Mouse (Mus musculus): ENCODE measurements around the gene Cobl.

Cobl gene

DNA sequence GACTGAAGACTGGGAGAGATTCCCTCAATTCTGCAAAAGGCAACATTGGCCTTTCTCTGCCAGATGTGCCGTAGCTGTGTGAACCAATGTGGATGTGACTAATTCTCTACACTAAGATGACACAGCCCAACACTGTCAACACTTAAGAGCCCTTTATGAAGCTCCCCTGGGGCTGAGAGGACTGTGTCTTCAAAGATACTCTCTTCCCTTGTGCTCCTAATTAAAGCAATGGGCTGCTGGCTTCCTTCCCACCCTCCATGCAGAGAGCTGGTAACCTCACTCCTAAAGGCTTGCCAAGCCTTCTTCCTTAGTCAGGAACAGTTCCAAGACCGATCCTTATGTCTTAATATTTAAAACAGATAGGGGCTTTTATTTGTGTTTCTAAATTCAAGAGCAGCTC lies 79.9 kb downstream of the Cobl start:
- DNase-seq (ENCODE audit: low read depth, low spot score), result no peak

DNA sequence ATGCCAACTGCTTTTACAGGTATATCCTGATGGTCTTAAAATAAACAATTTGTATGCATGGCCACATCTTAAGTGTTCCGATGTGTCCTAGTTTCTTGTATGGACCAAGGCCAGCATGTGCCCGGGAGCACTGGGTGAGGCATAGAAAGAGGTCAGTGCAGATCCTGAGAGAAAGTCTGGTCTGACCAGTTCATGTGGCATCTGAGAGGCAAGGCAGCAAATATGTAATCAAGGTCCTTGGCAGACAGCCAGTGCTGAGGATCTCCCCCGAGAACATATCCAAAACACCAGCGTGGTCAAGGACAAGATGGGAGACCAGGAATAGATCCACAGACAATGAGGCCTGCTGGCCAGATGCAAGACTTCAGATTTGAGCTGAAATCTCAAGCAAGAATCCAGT lies 81.8 kb downstream of the Cobl start:
- DNase-seq (ENCODE audit: low read depth, low spot score), result no peak

DNA sequence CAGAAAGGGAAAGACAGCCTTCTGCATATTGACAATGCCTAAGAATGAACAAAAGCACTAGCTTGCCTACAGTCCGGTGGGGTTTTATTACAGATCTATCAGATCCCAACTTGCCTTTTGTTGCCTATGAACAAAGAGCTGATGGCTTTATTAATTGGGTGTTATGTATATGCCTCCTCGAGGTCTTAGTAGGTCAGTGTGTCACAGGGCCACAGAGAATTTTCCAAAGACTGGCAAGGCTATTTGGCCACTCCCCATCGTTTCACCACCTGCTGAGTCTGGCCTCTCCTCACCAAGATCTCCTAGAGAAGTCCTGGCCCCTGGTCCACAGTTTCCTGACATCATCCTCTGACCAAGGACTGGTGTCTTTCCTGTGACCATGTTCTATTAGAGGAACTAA lies 83.7 kb downstream of the Cobl start:
- no peak for DNase-seq (ENCODE audit: low read depth, low spot score)

DNA sequence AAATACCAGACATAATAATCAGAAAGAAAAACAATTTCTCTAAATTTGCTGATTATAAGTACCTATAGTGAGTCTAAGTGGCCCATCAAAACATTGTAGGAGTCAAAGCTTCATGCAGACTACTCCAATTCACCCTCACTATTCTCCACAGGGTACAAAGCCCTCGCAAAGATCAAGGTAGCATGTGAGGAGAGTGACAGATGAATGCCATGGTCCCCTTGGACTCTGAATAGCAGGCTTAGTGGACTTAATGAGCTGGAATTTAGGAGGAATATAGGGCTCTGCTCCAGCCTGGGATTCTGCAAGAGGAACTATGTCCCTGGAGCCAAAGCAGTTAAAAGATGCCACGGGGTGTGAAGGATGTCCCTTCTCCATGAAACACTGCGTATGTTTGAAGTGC lies 88.1 kb downstream of the Cobl start:
- no peak for DNase-seq (ENCODE audit: low read depth, low spot score)

DNA sequence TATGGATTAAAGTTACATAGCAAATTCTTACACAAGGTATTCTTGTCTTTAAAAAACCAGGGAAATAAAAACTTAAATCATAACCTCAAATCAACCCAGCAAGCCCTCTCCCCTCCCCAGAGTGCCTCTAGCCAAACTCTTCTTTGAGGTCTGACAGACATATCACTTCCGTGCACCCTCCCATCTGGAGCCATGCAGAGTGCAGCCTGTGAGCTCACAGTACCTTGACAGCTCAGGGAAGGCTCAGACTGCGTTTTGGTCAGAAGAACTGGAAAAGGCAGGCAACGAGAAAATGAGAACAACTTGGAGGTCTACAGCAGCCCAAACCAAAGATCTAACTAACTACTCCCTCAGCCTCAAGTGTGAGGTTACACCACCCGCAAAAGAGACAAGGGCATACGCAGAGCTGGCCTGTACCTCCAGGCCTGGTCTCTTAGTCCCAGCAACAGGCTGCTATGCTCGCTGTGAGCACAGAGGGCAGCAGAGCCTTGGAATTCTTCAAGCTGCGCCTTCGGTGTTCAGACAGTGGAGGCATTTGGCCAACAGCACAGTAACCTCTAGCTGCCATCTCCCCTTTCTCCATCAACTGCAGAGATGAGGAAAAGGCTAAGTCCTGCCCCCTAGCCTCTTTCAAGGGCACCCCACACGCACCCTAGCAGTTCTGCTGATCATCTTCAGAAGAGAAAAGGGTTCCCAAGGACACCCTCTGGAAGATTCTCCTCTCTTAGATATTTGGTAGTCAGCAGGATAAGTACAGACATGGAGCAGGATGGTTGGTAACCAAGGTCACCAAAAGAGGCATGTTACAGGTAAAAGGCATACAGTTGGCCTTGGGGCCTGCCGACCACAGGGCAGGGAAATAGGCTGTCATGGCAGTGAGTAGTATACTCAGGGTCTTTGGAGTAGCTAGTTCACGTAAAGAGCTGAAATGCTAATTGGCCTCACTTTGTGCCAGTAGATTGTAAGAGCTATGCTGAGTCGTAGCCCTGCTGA lies 91.4 kb downstream of the Cobl start:
- no peak for DNase-seq (ENCODE audit: low read depth, low spot score)

DNA sequence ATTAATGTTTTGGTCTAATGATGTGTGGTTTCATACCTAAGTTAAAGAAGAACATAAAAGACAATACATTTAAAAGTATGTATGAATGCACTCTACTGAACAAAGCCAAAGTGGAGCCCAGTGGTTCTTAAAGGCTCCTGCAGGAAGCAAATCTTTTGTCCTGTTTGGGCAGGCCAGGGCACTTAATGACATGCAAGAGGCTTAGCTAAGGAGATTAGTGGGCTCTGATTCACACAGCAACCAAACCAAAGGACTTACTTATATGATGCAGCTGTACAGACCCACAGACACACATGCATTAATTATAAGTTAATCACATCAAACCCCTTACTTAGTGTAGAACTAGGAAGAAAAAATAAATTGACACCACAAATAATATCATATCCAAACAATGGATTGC lies 93.8 kb downstream of the Cobl start:
- no peak for DNase-seq (ENCODE audit: low read depth, low spot score)

DNA sequence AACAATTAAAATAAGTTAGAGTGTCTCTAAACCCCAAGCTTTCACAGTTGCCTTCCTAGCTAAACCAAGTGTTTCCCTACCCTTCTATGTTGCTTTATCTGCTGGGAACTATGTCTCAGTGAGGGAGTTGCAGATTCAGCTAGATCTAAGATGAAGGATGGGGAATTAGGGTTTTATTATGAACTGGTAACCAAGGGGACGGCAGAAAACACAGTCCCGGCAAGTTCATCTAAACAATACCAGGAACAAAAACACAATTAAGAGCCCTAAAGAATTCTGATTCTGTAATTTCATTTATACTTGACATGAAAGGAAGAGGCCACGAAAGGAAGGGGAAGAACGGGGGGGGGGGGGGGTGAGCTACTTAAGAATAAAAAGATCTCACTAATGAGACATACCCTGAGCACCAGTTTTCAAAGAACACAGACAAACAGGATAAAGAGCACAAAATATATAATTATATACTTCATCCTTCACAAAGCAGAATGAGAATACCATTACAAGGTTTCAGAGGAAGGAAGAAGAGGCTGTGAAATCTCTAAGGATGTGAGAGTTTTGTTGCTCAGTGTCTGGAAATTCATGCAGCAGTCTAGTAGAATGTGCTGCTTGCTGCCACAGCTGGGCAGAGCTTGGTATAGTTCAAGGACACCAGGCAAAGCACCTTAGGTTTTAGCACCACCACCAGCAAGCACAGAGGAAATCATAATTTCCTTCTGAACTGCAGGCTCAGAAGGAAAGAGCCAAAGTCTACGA lies 97.2 kb downstream of the Cobl start:
- no peak for DNase-seq (ENCODE audit: low read depth, low spot score)

DNA sequence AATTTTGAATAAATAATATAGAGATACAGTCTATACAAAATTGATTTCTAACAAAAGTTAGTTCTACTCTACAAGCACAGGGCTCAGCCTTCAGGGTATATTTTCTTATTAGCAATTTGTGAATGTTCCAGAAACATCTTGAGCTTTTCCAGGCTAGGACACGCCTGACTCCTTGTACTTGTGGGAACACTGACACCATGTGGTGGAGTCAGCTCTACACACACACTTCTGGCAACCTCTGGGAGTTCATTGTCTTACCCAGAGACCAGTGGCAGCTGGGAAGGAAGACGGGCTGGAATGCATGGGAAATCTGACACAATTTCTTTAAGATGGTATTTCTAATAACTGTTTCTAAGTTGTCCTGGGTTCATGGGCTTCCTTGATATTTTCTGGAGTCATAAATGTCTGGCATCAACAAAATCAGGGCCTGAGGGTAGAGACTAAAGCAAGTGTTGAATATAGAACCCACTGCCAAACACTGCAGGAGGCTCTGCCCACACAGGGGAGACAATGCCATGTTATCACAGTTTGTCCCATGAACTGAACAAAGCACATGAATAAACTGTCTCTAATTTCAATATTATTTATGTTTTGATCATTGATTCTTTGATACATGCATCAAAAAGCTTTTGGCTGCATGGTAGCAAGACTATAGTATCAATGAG lies 105.3 kb downstream of the Cobl start:
- no peak for DNase-seq (ENCODE audit: low read depth, low spot score)

DNA sequence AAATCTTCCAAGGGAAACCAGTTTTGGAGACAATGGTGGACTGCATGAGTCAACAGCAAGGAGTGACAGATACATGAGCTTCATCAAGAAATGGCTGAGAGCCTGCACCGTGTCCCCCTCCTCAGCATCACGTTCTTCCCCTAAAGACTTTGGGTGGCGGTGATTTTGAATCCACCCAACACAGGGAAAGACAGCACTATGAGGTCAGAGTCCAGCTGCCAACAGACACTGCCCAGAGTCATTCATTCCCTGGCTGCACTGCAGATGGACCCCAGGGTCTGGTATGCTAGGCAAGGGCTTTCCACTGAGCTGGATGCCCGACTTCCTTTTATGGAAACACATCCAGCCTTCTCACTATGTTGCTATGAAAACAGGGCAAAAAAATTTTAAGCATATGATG lies 106.2 kb downstream of the Cobl start:
- DNase-seq (ENCODE audit: low read depth, low spot score), result no peak

DNA sequence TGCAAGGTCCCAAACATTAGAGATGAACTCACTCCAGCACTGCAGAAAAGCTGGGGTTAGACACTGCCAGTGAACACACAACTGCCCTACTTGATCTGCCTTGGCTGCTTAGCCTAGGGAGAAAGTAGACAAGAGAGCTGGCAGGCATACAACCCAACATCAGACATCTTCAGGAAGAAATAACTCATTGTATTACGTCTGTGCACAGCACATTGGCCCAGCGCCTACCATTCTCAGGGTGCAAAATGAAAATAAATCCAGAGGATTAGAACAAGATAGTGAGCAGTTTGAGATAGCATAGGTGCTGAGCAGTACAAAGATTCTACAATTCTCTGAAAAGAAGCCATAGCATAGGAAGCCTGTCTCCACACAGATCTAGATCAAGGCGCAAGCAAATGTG lies 109.1 kb downstream of the Cobl start:
- no peak for DNase-seq (ENCODE audit: low read depth, low spot score)

DNA sequence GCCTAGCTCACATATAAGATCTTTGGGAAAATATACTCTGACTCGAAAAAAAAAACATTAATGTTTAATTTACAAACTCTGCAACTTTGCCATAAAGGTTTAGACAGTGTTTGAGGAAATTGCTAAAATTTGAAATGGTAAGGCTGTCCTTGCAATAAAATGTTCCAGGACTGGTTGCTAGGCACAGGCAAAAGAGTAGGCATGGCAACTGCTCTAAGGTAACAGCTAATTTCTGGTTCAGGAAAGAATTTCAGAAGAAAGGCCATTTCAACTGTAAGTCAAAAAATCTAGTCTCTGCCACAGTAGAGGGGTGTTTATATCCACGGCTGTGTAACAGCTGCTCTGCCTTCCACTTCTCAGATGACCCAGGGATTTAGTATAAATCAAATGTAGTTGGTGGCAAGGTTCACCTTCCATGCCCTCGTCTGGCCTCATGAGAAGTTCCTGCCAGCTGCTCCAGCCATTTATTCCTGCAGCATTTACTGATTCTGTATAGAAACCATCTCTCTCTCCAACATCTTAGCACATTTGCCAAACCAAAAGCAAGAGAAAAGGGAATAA lies 113.7 kb downstream of the Cobl start:
- no peak for DNase-seq (ENCODE audit: low read depth, low spot score)

DNA sequence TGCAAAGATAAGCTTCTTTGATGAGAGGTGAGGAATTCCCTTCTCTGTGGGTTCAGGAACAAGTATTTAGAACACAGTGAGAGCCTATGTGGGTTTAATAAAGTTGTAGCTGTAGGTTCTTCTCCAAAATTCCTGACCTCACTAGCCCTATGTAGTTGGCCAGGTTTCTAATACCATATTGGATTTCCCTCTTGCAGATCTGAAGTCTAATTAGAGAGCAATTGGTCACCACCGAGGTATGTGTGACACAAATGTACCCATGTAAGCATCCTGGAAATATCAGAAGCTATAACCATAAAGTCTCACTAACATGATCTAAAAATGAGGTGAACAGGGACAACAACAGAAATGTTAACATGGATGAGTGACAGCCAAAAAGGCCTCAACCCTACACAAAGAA lies 114.7 kb downstream of the Cobl start:
- no peak for DNase-seq (ENCODE audit: low read depth, low spot score)

DNA sequence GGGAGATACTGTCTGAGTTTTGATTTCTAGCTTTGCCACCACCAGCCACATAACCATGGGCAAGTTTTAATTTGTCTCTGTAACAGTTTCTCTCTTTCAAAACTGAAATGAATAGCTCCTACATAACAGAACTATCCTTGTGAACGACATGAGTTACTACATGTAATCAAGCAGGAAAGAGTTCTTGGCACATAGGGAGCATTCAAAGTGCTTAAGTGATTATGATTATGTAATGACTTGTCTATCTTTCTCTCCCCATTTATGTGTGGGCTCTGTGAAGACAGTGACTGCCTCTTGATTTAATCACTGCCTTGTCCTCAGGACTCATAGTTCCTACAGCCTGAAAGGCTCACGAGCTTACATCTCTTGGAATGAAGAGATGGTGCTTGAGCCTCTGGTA lies 118.3 kb downstream of the Cobl start:
- DNase-seq (ENCODE audit: low read depth, low spot score), result no peak

DNA sequence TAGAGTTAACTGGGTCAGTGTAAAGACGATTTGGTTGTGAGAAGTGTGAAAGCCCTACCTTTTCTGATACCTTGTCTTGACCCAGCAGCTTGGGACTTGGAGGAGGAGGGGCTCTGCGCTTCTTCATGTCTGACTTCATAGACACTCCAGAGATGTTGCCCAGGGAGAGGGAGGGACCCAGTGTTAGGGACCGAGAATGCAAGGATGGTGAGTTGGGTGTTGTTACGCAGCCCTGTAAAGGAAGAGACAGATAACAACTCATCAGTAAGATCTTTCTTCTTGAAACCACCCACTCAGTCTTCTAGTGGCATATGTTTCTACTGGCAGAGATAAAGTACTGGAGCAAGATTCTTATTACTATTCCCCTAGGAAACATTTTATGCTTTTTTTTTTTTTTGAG lies 121.1 kb downstream of the Cobl start:
- no peak for DNase-seq (ENCODE audit: low read depth, low spot score)

DNA sequence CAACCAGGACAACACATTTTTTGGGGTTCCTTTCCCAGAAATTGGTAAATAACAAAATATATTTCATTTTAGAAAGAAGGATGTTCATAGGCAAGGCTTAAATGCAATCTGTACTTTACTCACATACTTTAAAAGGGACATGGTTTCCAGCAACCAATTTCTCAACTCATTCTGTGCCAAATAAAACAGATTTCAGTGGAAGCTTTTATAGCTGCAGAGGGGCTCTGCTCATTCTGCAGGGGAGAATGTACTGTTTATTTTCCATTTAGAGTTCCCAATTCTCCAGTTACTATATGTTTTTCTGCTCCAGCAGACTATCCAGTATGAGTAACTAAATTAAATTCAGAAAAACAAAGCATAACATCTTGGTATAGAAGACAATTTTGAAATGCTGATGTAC lies 124.1 kb downstream of the Cobl start:
- no peak for DNase-seq (ENCODE audit: low read depth, low spot score)

DNA sequence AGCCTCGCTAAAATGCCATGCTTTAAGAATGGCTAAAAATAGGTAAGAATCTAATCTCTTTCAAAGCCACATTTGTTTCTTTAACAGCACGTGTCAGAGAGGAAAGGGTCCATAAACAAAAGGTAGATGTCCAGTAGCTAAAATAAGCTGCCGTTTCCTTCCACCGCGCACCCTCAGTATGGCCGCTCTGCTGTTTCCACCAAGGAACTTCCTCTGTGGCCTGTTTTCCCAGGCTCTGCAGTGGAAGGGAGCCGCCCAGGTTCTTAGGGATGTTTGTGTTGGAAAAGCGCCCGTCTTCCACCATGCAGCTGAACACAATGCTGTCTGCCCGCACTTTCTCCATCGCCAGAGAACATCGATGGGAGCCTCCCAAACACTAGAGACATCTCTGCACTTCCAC lies 128.6 kb downstream of the Cobl start:
- no peak for DNase-seq (ENCODE audit: low read depth, low spot score)

DNA sequence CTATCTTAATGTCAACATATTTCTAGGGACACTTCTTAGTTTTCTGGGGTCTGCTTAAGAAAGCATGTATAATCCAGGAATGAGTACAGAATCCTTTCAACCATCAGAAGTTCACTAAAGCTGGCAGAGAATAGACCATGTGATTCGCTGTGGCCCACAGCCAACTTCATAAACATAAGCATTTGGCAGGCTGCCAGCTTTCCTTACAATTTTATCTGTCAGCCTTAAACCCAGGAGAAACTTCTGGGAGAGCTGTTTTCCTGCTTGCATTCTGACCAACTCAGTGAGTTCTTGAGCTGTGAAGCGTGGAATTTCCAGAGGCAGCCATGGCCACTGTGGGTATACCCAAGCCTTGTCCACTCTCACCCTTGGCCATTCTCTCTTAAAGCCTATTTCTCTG lies 132.8 kb downstream of the Cobl start:
- no peak for DNase-seq (ENCODE audit: low read depth, low spot score)

DNA sequence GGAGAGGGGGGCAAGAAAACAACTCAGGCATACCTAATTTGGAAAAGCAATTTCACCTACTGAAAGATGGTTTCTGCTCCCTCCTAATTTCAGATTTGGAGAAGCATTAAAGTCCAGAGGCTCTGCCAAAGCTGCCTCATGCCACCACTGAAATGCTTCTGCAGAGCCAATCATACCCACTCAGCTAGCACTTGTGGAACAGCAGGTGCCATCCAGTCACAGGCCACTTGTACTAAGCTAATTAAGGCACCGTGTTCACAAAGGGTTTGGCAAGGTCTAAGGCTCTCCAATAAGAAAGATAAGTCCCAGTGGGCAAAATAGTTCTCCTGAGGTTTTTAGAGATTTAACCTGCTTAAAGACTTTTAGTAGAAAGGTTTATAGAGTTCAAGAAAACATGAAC lies 143.3 kb downstream of the Cobl start:
- no peak for DNase-seq (ENCODE audit: low read depth, low spot score)

DNA sequence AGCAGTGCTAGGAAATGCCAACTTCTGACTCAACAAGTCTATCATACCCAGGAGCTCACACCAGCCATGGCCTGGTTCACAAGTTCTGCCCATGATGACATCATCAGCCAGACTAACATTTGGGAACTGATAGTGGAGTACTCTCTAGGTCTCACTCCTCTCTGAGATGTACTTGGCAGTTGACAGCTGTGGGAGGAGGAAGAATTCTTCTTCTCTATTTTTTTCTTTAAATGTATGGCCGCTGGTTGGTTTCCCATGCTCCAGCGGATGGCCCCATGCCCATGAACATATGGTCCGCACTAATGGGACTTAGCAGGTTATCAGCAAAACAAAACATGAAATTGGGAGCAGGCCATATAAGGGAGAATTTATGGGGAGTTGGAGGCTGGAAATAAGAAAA lies 145.4 kb downstream of the Cobl start:
- no peak for DNase-seq (ENCODE audit: low read depth, low spot score)

DNA sequence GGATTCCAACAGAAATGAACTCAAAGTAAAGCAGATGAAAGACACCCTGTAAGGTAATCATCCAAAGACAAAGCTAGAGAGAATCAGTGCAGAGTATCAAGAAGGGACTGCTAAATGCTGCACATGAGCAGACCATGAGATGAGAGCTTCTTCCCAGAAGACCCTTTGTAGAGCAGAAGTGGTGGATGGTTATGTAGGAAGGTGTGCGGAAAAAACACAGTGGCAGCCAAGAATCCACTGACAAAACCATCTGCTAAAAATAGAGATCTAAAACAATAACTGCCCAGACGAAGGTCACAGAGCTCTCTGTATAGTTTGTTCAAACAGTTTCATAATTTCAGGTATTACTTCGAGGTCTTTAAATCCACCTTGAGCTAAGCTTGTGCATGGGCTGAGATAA lies 149.1 kb downstream of the Cobl start:
- DNase-seq (ENCODE audit: low read depth, low spot score), result no peak

DNA sequence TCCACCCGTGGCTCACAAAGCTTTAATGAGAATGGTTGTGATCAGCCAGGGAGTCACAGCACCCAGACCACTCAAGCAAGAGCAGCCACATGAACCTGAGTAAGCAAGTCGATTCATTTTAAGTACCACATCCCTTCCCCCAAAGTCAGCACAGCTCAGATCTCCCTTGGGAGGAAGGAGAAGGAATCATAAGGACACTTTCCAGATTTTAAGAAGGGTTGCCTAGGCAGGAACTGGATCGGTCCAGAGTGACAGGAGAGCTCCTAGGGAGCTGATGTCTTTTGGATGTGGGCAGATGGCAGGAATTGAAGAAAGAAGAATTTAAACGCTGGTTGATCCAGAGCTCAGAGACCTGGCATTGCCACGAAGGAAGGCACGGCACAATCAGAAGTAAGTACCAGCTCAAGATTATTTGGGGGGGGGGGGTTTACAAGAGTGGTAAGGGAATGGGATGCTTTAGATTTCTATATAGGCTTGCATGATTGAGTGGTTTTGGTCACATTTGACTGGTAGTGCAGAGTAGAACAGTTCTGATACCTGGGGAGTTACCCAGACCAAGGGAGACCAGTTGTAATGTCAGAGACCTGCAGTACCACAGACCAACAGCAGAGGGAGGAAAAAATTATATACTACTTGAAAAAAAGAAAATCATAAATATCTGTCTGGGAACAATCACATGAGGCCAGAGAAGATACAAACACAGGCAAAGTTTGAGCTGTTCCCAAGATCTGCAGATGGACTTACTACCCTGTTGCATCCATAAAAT lies 150.3 kb downstream of the Cobl start:
- no peak for DNase-seq (ENCODE audit: low read depth, low spot score)
